Mouse (Mus musculus) brain, embryonic 14.5 days (tissue): ENCODE data around the gene Gm12248.

Experiments
- CTCF ChIP-seq: fragments of 200-500 bp; IDR thresholded peaks from 2 replicates; pipeline ENCODE4 v1.5.1; 2012; ENCODE audit warnings: inconsistent platforms, mild to moderate bottlenecking, moderate library complexity, borderline replicate concordance; ENCODE audit not compliant: insufficient read depth, insufficient read length; ENCODE audit errors: extremely low read depth
- POLR2A ChIP-seq: fragments of 200-500 bp; IDR thresholded peaks from 2 replicates; pipeline ENCODE4 v1.6.1; 2012; ENCODE audit warnings: mild to moderate bottlenecking, inconsistent platforms, borderline replicate concordance; ENCODE audit not compliant: poor library complexity, insufficient read depth, insufficient read length, severe bottlenecking; ENCODE audit errors: extremely low read depth

GRCm38 (mm10) chr11:58101194-58101720 lies 8.3 kb upstream of the Gm12248 start:
- no peak for TF ChIP-seq POLR2A
- TF ChIP-seq CTCF: no peak
